Mouse (Mus musculus) stomach, embryonic 16.5 days (tissue): ENCODE results near the gene Vps50. TPM values are rescaled to one million over a fixed set of nuclear protein-coding genes. Genes with fewer than 3 reads are reported as not detected.
"Not testable (repeated sequence)": the region's sequence is repeated elsewhere in the genome, so short reads cannot be mapped to it uniquely, and the experiment has no call there.

Experiments used
- ATAC-seq: fragments of 200-750 bp; cut with Nextera tagmentation; 2 replicates; pipeline ENCODE4 v1.8.0; 2017; ENCODE audit warnings: moderate number of reproducible peaks, moderate TSS enrichment; ENCODE audit not compliant: insufficient read depth, low FRiP score
- H3K27ac ChIP-seq: fragments of 300-500 bp; sonication (generic); 2 replicates; pipeline ENCODE4 v1.5.1; 2014; ENCODE audit warnings: low read length
- H3K27me3 ChIP-seq: fragments of 300-500 bp; sonication (generic); 2 replicates; pipeline ENCODE4 v1.6.1; 2014; ENCODE audit warnings: low read length, control low read depth, mixed read lengths; ENCODE audit not compliant: control insufficient read depth, insufficient read depth
- H3K36me3 ChIP-seq: fragments of 300-500 bp; sonication (generic); 2 replicates; pipeline ENCODE4 v1.6.1; 2014; ENCODE audit warnings: low read length; ENCODE audit not compliant: control insufficient read depth, insufficient read depth
- H3K4me1 ChIP-seq: fragments of 300-500 bp; sonication (generic); 2 replicates; pipeline ENCODE4 v1.6.1; 2014; ENCODE audit warnings: low read length, control low read depth, mixed read lengths; ENCODE audit not compliant: control insufficient read depth, insufficient read depth
- H3K4me2 ChIP-seq: fragments of 300-500 bp; sonication (generic); 2 replicates; pipeline ENCODE4 v1.6.1; 2014; ENCODE audit warnings: low read depth, low read length, mixed read lengths
- H3K4me3 ChIP-seq: fragments of 300-500 bp; sonication (generic); replicated peaks from 2 replicates; pipeline ENCODE4 v1.5.1; 2014; ENCODE audit warnings: mild to moderate bottlenecking, low read length
- H3K9ac ChIP-seq: fragments of 300-500 bp; sonication (generic); 2 replicates; pipeline ENCODE4 v1.6.1; 2014; ENCODE audit warnings: low read length
- H3K9me3 ChIP-seq: fragments of 300-500 bp; sonication (generic); replicated peaks from 2 replicates; pipeline ENCODE4 v1.6.1; 2016; ENCODE audit warnings: low read length, control low read depth; ENCODE audit not compliant: control insufficient read depth
- WGBS: fragments of 180-500 bp; shearing (Covaris S2); extraction: QIAGEN DNeasy Blood & Tissue Kit; methylation state at CpG from one replicate; pipeline ENCODE4 v1.1.7; 2014; 5-methylcytosine and 5-hydroxymethylcytosine counted together
- polyA plus RNA-seq: library from polyadenylated mRNA; unstranded; fragments of >200 nt; fragmentation: Nextera tagmentation; extraction: Ambion mirVana; gene quantifications from 2 replicates; pipeline ENCODE4 v1.2.1, GENCODE M21; 2015

Gene Vps50
- polyA plus RNA-seq, 1 experiment from 2014 or later = 27.6 TPM

DNA sequence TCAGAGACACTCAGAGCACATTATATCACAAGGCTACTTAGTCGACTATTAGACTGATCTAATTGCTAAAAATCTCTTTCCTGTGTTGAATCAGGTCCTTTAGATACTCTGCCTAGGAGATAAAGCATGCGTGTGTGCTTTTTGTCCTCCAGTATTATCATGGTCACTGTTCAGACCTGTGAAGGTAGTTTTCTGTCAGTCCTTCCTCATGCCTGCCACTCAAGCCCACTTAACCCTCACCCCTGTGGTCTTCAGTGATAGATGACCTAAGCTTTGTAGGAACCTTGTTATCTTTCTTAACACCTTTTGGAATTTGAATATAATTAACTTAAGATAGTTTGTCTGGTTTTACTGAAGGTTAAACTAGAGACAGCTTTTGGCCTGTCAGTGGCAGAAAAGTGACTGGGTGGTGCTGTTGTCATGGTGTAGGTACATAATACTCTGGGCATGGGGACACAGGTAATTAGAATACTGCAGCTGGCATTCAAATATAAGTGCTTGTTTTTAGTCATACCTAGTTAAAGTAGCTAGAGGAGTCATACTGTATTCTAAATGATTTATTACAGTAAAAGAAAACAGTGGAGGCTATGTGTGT lies 74.1 kb downstream of the Vps50 start:
- H3K4me3 ChIP-seq = no peak overlapping the region
- no peaks in the 10 kb centered on the region for H3K9me3 ChIP-seq
- ATAC-seq = no peak
- no peak overlapping the region for H3K27ac ChIP-seq
- no peak overlapping the region for H3K4me2 ChIP-seq
- H3K4me1 ChIP-seq = no peaks in the 10 kb centered on the region
- H3K9ac ChIP-seq = no peak overlapping the region
- H3K36me3 ChIP-seq = no peaks in the 10 kb centered on the region; the same call in 1 of the 2 replicates
- 70% methylated on average over 2 of the region's 2 CpGs for WGBS
- H3K27me3 ChIP-seq = no peaks in the 10 kb centered on the region

DNA sequence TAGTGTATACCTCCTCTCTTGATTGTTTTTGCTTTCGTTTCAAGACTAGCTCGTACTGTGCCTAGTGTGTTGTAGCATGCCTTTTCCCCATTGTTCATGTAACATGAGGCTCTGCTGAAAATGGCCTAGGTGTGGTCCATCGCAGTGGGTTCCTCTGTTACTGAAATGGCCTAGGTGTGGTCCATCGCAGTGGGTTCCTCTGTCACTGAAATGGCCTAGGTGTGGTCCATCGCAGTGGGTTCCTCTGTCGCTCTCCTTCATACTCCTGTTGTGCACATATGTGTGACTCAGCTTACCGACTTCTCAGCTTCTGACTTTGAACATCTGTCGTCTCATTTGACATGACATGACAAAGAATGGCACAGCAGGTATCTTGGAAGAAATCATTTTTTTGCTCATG lies 75.6 kb downstream of the Vps50 start:
- Histone ChIP-seq H3K4me3 (no peak overlapping the region), H3K9me3 (no peaks in the 10 kb centered on the region), H3K4me2 (no peak overlapping the region), H3K27me3 (no peaks in the 10 kb centered on the region), H3K27ac (no peak overlapping the region), H3K9ac (no peak overlapping the region), H3K36me3 (no peaks in the 10 kb centered on the region; the same call in 1 of the 2 replicates), H3K4me1 (no peaks in the 10 kb centered on the region)
- 92% methylated on average over 8 of the region's 8 CpGs for WGBS
- no peak for ATAC-seq

DNA sequence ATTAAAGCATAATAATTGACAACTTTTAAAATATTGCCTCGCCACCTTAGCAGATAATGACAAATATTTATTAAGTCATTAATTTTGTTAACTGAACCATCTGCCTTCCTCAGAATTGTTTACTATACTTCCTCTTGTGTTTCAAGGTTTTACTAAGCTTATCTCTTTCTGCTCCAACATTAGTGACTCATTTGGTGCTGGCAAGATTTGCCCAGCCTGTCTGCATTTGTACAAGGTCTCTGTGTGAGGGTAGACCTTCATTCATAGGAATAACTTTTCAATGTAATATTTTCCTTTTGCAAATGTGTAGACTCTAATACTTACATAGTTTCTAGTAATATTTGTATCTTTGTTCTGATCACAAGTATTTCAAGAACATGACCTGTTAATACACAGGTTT lies 87.2 kb downstream of the Vps50 start:
- Histone ChIP-seq H3K9ac (no peak overlapping the region), H3K27ac (no peak overlapping the region), H3K27me3 (no peaks in the 10 kb centered on the region), H3K4me3 (no peak overlapping the region), H3K4me2 (no peak overlapping the region), H3K36me3 (no peaks in the 10 kb centered on the region), H3K9me3 (no peaks in the 10 kb centered on the region), H3K4me1 (no peaks in the 10 kb centered on the region)
- ATAC-seq = no peak
- WGBS = 64% methylated on average over 1 of the region's 1 CpGs

DNA sequence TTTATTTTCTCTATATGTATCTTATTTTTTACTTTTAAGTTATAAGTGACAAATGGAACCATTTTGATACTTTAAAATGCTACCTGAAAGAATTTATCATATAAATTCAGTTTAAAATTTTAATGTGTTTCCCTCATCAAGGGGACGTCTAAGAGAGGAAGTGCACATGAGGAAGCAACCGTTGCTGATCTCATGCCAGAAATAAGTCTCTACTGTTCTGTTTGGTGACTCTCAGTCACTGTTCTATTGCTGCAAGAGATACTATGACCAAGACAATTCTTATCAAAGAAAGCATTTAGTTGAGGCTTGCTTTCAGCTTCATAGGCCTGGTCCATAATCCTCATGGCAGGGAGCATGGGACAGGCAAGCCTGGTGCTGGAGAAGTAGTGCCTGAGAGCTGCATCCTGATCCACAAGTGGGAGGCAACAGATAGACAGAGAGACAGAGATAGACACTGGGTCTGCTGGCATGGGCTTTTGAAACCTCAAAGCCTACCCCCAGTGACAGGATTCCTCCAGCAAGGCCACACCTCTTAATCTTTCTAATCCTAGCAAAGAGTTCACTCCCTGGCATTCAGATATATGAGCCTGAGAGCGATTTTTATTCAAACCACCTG lies 92.2 kb downstream of the Vps50 start:
- Histone ChIP-seq H3K4me2 (no peak overlapping the region), H3K36me3 (no peaks in the 10 kb centered on the region), H3K27me3 (no peaks in the 10 kb centered on the region), H3K9ac (no peak overlapping the region), H3K4me3 (no peak overlapping the region), H3K9me3 (no peaks in the 10 kb centered on the region), H3K4me1 (no peaks in the 10 kb centered on the region), H3K27ac (no peak overlapping the region)
- no peak for ATAC-seq
- WGBS = 72% methylated on average over 3 of the region's 3 CpGs

DNA sequence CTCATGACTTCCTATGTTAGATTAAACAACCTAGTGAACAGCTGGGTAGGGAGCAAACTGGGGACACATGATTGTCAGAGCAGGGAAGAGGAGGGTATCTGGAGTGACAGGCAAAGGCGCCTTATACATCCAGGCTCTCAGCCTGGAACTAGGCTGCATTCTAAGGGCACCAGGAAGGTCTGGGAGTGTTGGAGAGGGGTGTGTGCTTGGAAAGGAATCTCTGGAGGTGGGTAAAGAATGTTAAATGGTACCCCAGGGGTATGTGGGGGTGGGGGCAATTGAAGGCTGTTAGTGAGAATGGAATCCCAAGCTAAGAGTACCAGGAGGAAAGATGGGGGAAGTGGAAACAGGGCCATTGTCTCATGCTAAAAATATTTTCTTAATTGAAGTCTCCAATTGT lies 96.1 kb downstream of the Vps50 start:
- no peak for ATAC-seq
- WGBS = 66% methylated on average over 1 of the region's 1 CpGs
- H3K4me2 ChIP-seq = no peak overlapping the region

DNA sequence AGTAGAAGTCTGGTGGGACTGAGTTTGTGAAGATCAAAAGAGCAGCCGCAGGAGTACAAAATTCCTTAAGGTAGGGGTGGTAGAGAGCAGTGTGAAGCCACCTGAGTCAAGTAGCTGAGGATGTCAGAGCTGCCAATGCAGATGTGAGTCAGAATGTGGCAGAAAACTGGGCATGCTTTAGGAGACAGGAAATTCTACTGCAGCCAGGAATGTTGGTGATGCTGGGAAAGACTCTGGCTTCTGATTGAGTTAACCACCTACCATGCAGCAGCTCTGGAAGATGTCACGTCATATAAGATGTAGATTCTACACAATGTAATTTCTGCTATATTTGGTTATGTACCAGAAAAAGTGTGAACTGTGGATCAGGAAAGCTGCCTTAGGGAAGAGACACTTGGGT lies 114.6 kb downstream of the Vps50 start:
- no peaks in the 10 kb centered on the region for H3K27me3 ChIP-seq
- H3K4me3 ChIP-seq = no peak overlapping the region
- 88% methylated on average over 2 of the region's 2 CpGs for WGBS
- no peak overlapping the region for H3K27ac ChIP-seq
- no peaks in the 10 kb centered on the region for H3K9me3 ChIP-seq
- H3K36me3 ChIP-seq = no peaks in the 10 kb centered on the region
- ATAC-seq = no peak
- H3K9ac ChIP-seq = no peak overlapping the region
- no peaks in the 10 kb centered on the region for H3K4me1 ChIP-seq
- H3K4me2 ChIP-seq = no peak overlapping the region

More for the DNA sequence above, 96.1 kb downstream of the Vps50 start:
- H3K36me3 ChIP-seq = no peaks in the 10 kb centered on the region
- H3K27ac ChIP-seq = no peak overlapping the region
- no peak overlapping the region for H3K9ac ChIP-seq
- H3K27me3 ChIP-seq = no peaks in the 10 kb centered on the region
- H3K4me3 ChIP-seq = no peak overlapping the region
- H3K4me1 ChIP-seq = no peaks in the 10 kb centered on the region
- no peaks in the 10 kb centered on the region for H3K9me3 ChIP-seq

DNA sequence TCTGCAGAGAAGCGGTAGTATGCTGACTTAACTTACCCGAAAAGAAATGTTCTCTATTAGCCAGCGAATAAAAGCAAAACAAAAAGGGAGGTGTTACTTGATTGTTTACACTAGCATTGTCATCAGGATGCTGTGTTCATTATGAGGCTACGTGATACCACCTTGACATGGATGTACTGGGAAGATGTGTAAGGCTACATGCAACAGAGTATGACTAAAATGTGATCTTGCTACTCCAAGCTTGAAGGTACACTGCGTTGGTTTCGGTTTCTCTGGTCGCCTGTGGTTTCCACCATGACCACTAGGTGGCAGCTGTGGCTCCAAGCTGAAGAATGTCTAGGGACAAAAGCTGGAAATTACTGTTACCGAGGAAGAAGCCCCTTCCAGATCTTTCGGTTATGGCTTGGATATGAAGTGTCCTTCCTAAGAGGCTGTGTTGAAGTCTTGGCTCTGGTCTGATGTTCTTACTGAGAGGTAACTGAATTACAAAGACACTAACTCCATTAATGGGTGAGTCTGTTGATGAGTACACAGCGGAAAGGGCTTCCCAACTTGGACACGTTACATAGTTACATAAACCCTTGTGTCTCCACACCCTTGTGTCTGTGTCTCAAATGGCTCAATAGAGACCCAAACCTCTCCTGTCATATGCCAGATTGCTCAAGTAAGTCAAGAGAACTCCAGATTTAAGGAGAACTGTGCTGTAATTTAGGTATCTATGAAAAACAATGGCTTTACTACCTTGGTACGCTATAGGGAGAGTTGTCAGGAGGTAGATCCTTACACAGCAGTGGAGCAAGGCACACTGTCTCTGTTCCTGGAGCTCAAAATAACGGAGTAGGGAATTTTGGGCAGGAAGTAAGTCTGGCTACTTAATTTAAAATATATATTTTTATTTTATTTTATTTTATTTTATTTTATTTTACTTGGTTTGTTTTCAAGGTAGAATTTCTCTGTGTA lies 122.5 kb downstream of the Vps50 start:
- H3K9ac ChIP-seq, H3K27ac ChIP-seq, H3K27me3 ChIP-seq, H3K36me3 ChIP-seq, H3K4me1 ChIP-seq, H3K9me3 ChIP-seq: not testable (repeated sequence)
- Histone ChIP-seq H3K4me2 (peak overlapping the region; percentile 35; the same call in 1 of the 2 replicates), H3K4me3 (peak overlapping the region; percentile 9)
- WGBS = 56% methylated on average over 11 of the region's 13 CpGs
- ATAC-seq = peak; percentile 71; the same call in 1 of the 2 replicates
